Mouse (Mus musculus) thymus, adult 2 months (tissue): ENCODE data around the gene Znrf2.

Source experiments
- CTCF ChIP-seq: fragments of 200-500 bp; IDR thresholded peaks from 2 replicates; pipeline ENCODE4 v1.5.1; 2012; ENCODE audit warnings: mild to moderate bottlenecking, control low read depth, low read length, moderate library complexity, borderline replicate concordance; ENCODE audit not compliant: control insufficient read depth, poor library complexity, insufficient read depth; ENCODE audit errors: extremely low read depth
- POLR2A ChIP-seq: fragments of 200-500 bp; IDR thresholded peaks from 2 replicates; pipeline ENCODE4 v1.6.1; 2012; ENCODE audit warnings: mild to moderate bottlenecking, low read length, control low read depth, moderate library complexity; ENCODE audit not compliant: control insufficient read depth, poor library complexity, insufficient read depth; ENCODE audit errors: extremely low read depth

- TF ChIP-seq CTCF (no peak), POLR2A (no peak)
Measured at GRCm38 (mm10) chr6:54916163-54916562, 99.4 kb downstream of the Znrf2 start.
